Mouse (Mus musculus) hematopoietic stem cell, adult 5-6 weeks (primary cell): ENCODE data around the gene Qpctl. TPM values are rescaled to one million over a fixed set of nuclear protein-coding genes. Genes with fewer than 3 reads are reported as not detected.

ENCODE experiments used
- ATAC-seq, 2 experiments: fragments of 125-278 bp in 1 of 2; replicated peaks in 1 of 2; 2 replicates each; pipeline ENCODE4 v1.8.0; 2016 to 2017; ENCODE audit warnings: inconsistent platforms in 2 of 2, mild to moderate bottlenecking in 2 of 2, moderate number of reproducible peaks in 2 of 2, low read depth in 1 of 2, moderate TSS enrichment in 1 of 2; ENCODE audit not compliant: low FRiP score in 2 of 2, poor library complexity in 2 of 2, severe bottlenecking in 2 of 2, insufficient read depth in 1 of 2, low TSS enrichment in 1 of 2
- total RNA-seq: library from RNA; stranded (forward); fragments of 172-1452, 232-1000 nt; gene quantifications from 2 replicates; pipeline ENCODE4 v1.2.3, GENCODE M21; 2017

The Qpctl gene
- total RNA-seq, 1 experiment from 2014 or later = 3.5 TPM

DNA sequence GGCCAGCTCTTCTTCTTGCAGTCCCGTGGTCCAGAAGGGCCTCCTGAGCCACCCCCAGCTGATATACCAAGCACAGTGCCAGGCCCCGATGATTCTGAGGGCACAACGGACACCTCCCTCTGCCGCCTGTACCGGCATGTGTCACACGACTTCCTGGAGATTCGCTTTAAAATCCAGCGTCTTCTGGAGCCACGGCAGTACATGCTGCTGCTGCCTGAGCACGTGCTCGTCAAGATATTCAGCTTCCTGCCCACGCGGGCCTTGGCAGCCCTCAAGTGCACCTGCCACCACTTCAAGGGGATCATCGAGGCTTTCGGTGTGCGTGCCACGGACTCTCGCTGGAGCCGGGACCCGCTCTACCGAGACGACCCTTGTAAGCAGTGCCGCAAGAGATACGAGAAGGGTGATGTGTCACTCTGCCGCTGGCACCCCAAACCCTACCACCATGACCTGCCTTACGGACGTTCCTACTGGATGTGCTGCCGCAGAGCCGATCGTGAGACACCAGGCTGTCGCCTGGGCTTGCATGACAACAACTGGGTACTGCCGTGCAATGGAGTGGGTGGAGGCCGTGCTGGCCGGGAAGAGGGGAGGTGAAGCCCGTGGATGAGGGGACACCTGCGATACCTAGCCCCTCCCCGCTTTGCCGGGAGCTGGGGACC is 12.3 kb downstream of the Qpctl start:
- ATAC-seq = no peak

DNA sequence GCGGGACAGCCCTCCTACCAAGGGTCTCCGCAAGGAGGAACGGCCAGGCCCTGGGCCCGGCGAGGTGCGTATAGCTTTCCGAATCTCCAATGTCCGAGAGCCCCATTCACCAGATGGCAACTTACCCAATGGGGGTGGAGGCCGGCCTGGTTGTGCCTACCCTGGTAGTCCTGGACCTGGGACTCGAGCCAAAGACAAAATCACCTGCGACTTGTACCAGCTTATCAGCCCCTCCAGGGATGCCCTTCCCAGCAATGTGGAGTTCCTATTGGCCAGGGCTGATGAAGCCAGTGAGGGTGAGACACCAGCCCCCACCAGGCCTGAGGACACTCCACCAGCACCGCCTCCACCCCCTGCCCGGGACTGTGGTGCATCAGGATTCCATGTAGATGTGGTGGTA is 12.9 kb downstream of the Qpctl start:
- ATAC-seq = no peak

DNA sequence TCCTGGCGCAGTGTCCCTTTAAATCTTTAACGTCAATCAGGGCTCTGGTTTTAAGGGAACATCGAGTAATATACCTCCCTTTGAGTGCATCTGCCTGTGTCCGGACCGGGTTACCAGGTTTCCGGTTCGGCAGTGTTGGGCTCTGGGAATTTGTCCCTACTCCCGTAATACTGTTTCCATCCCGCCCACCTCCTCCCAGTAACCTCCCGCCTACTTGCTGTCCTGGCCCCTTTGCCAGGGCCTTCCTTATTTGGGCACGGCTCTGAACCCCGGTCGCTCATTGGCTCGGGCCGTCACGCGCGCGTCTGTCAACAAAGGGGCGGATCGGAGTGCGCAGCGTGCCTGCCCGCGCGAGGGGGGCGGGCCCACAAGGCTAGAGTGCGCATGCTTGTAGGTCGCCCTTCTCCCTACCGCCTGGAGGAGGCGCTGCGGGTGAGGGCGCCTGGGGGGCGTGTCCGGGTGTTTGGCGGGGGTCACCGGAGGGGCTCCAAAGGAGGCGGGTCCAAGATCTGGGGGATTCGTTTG is 17.7 kb downstream of the Qpctl start:
- ATAC-seq = peak; percentile 98

DNA sequence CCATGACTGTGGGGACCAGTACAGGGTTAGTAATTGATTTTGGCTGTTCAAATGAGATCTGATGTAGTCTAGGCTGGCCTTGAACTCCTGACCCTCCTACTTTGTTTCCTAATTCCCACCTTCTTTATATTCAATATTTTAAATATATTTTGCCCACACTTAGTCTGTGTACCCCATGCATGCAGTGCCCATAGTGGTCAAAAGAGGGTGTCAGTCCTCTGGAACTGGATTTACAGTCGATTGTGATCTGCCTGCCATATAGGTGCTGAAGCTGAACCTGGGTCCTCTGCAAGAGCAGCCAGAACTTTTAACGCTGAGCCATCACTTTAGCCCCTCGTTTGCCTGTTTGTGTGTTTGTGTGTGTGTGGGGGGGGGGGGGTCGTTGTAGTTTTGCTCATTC is 18.4 kb downstream of the Qpctl start:
- ATAC-seq = no peak

DNA sequence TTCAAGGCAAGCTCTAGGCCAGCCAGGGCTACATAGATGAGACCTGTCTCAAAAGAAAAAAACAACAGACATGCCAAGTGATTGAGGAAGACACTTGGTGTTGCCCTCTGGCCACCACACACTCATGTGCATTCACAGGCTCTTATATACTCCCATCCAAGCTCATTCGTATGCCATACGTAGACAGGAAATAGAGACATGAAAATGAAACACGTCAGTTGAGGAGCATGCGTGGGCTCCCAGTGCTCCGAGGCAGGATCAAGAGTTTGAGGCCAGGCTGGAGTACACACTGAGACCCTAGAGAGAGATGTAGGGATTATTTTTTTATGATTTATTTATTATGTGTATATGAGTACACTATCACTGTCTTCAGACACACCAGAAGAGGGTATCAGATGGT is 19.7 kb downstream of the Qpctl start:
- ATAC-seq = no peak

DNA sequence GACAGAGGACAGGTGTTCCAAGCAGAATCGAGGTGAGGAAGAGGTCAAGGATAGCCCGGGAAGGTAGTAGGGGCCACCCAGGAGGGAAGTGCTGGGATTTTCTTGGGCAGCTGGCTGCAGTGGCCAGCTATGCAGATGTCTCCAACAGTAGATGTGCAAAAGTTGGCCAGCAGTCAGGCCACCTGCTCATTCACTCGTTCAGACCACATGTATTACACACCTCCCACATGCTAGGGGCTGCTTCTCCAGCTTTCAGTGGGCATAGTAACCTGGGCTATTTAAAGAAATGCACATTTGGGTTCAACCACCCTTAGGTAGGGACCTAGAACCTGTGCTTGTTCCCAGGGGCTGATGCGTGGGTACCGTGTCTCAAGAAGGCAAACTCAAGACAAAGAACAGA is 21.3 kb downstream of the Qpctl start:
- ATAC-seq = no peak

DNA sequence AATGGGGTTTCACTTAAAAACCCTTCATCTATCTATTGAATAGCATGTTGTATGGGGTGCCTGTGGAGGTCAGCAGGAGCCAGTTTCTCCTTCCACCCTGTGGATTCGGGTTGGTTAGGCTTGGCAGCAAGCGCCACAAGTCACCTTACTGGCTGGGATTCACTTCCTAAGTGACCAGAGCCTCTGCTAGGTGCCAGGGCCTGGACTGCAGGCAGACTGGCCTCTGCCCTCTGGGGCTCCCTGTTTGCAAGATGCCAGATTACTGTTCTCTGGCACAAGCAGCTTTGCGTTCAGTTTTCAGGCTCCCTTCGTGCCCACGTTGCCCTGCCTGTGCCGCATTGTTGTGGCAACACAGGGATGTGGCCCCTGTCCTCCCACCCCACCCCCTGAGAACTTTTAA is 24.4 kb downstream of the Qpctl start:
- ATAC-seq = no peak

DNA sequence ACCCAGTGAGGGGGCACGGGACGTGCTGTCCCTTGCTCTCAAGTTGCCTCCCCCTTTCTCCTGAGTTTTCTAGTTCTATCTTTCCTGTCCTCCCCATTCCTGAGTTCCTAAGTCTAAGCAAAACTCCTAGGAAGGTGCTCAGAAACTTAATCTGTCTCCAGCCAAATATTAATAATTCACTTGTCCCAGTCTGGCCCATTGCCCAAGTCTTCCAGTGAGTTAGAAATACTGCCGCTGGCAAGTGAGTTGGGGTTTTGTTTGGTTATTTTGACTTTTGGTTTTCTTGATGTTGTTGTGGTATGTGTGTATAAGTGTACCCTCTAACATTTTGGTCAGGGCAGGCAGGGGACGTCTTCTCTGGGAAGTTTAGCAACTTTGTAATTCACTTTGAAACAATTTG is 27.4 kb downstream of the Qpctl start:
- no peak for ATAC-seq

DNA sequence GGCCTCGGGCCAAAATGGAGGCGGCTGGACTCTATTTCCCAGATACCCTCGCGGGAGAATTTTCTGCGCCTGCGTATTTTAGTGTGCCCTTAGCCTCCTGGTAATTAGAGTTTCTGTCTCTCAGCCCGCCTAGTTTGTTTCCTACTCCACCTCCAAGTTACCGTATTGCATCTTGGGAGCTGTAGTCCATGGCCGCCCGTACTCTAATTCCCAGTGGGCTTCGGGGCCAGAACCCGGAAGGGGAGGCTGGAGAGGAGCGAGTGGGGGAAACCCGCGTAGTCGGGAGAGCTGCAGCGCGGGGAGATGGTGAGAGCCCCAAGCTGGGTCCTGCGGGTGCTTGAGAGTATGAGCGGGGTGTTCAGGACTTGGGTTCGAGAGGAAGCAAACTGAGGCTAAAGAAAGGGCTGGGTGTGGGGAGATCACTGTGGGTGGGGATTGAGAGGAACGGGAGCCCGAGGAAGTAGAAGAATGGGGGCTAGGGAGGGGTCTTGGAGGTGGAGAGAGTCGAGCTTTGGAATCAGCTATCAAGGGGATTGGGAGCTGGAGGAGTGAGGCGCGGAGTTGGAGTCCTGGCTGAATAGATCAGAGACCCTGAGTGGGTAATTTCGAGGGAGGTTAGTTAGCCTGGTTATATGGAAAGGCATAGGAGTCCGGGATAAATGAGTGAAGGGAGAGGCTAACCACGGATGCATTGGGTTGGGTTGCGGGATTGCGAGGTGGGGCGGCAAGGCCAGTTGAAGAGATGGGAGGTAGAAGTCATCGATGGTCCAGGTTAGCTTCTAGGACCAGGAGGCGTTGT is 29.3 kb downstream of the Qpctl start, which contains the start of gene Fbxo46:
Gene Fbxo46, plus strand, starts transcription at position 229 of the 799 bp plus-strand sequence.
- ATAC-seq = peak; percentile 100

DNA sequence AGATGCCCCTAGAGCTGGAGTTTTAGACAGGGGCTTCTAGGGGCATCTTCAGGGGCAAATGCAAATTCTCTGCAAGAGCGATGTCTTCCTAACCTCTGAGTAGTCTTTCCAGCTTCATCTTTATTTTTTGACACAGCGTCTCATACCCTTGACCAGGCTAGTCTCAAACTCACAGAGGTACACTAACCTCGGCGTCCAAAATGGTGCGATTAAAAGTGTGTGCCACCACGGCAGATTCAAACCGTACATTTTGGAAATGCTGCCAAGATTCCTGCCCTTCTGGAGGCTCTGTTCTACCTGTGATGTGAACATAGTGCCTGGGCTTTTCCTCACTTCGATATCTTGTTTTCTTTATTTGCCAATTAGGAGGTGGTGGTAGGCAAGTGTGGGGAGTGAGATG is 30.0 kb downstream of the Qpctl start:
- ATAC-seq = no peak

DNA sequence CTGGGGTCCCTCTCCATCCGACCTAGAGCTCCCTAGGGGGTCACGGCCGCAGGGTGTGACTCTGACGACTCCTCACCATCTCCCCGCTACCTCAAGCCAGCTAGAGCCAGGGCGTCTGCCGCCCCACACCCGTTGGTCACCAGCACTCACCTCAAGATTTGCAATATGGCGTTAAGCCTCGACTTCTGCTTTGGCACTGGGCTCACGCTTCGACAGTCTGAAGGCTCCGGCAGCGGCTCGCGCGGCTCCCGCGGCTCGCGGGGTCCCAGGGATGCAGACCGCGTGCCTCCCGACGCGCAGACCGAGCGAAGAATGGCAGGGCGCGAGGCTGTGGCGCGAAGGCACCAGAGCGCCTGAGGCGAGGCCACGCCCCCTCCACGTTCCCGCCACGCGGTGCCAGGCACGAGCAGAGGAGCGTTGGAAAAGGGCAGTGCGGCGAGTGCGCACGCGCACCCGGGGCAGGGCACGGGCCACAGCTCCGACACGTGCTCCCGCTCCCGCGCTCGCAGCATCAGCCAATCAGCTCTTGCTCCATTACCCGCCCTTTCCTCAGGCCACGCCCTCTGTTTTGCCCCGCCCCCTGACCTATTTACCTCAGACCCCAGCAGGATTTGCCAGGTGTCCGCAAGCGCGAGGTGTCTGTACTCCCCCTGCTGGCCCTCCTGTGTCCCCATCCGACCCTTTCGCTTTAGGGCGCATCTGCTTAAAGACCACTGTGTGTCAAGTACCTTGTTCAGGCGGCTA is 30.9 kb downstream of the Qpctl start, which contains the start of gene Gm4969:
Gene Gm4969, minus strand, starts transcription at position 341 of the 744 bp plus-strand sequence.
- ATAC-seq = no peak

DNA sequence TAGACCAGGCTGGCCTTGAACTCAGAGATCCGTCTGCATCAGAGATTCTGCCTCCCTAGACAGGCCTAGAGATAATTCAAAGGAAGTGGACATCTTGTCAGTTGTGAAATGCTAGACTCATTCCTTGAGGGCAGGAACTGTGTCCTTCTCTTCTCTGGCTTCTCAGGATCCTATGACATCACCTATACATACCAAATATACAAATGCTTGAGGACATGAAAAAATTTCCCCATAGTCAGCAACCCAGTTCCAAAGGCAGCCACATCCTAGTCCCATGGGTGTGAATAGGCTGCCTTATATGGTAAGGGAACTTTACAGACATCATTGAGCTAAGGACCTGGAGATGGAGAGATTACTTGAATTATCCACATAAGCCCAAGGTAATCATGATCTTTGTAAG is 39.5 kb downstream of the Qpctl start:
- ATAC-seq = no peak

DNA sequence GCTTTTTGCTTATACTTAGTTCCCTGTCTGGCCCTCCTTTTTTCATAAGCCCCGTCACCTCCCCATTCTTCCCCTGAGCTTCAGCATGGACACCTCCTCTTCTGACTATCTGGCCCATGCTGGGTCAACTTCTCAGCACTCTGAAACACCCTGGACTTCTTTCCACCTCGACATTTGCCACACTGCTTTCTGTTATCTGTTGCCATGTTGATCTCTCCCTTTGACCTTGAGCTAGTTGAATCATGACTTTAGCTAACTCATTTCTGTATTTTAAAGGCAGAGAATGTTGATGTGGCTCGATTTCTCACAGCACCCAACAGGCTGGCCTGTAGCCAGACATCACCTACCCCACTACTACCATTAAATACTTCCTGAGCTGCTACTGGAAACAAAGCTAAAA is 41.7 kb downstream of the Qpctl start:
- ATAC-seq = no peak

DNA sequence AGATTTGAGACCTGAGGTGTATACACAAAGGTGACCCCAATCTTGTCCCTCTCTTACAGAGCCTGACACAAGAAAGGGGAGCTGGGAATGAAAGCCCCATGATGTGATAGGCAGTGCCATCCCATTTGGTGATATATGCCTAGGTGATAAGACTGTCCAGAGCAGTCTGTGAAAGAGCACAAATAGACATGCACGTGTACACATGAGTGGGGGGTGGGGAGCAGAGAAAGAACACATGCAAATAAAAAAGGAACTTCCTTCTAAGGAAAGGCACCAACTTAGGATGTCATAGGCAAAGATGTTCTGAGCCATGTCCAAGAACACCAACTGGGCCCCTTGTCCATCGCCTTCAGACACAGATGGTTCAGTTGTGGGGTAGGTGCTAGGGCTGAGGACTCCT is 44.6 kb downstream of the Qpctl start:
- ATAC-seq = no peak

DNA sequence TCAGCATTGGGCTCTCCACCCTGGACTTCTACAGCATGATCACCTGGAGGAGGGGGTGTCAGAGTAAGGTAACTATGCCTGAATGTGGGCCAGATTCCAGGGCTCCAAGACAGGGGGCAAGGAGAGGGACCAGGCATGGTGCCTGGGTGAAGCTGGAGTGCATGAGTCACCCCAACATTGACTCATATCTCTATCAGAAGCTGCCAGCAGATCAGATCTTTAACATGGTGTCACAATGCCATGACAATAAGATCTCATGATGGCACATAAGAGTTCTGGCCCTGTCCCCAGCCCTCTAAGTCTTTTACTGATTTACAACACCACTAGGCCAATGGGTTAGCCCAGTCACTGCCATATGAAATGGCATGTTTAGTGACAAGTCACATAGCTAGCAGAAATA is 45.4 kb downstream of the Qpctl start:
- ATAC-seq = no peak

DNA sequence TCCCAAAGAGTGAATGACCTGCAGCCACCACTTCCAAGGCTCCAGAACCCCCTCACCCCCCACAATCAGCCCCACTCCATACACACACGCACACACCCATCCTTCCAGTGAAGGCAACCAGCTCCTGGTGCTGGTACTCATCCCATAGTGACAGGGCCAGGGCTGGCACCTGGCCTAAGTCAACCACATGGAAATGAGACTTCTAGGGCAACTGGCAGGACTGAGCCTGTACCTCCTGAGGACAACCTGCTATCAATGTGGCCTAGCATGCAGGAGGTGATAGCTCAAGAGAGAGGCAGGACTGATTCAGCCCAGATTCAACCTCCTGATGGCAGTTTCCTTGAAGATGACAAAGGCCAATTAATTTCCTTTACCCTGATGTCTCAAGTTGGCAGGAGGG is 48.8 kb downstream of the Qpctl start:
- ATAC-seq = no peak

DNA sequence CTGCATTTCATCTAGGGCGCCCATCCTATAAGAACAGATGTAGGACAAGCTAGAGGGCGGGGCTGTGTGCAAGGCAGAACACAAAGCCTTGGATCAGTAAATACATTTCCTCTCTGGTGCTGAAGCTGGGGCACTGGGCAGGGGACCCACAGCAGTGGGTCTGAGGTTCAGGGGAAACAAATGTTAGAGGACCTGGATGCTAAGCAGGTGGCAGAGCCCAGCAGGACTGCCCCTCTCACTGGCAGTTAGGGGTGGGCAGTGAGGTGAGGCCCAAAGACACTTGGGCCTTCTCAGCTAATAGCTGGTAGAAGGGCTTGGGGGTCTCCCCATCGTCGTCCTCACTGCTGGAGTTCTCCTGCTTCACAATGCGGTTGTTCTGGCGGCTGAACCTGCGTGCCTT is 50.3 kb downstream of the Qpctl start:
- ATAC-seq = no peak

DNA sequence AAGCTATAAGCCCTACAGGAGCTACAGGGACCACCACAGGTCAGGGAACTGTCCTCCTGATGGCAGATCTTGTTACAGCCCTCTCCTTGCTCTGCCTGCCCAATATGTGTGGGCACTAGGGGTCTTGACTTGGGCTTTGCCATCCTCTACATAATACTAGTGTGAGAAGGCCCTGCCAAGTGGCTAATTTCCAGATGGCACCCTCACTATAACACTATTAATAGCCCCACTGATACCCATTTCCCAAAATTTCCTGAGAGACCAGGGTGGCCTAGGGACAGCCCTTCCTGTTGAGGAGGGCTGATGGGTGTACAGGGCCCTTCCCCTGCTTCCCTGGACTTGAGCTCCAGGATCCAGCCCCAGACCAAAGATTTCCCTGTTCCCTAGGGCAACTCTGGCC is 51.2 kb downstream of the Qpctl start:
- no peak for ATAC-seq
